Mouse (Mus musculus): ENCODE measurements around the gene Rnf113a2. TPM values are rescaled to one million over a fixed set of nuclear protein-coding genes. Genes with fewer than 3 reads are reported as not detected.

Gene Rnf113a2
- polyA plus RNA-seq, 1 experiment from 2014 or later = 14.4 TPM

GRCm38 (mm10) chr12:84399135-84399534, 17.9 kb upstream of the Rnf113a2 start:
- H3K79me2 ChIP-seq (ENCODE audit: inconsistent target) = no peaks in the 10 kb centered on the region
- H3K27ac ChIP-seq = no peak overlapping the region
- 89% methylated on average over 9 of the region's 9 CpGs for WGBS (ENCODE audit: missing documents)
- no peak overlapping the region for H3K4me3 ChIP-seq (ENCODE audit: inconsistent target)
- H3K36me3 ChIP-seq (ENCODE audit: inconsistent target) = no peaks in the 10 kb centered on the region

- no peak overlapping the region for H3K4me3 ChIP-seq (ENCODE audit: inconsistent target)
- H3K27ac ChIP-seq = no peak overlapping the region
- H3K36me3 ChIP-seq (ENCODE audit: inconsistent target) = no peaks in the 10 kb centered on the region
Observed at GRCm38 (mm10) chr12:84399663-84400062, 17.3 kb upstream of the Rnf113a2 start.

DNA sequence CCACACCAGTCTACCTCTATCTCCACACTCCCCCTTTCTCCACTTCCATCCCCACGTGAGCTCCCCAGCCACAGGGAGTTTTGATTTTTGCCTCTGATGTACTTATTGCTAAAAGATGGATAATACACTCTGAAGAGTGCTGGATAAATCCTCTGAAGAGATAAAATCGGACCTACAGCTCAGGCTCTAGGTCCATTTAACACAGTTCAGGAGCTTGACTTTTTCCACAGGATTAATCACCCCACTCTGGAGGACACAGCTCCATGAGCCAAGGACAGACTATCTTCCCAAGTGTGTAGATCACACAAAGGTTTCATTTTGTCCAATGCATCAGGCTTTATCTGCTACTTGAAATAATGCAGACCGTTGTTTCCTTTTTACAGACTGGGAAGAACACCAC, 16.9 kb upstream of the Rnf113a2 start:
- WGBS (ENCODE audit: missing documents) = 100% methylated on average over 3 of the region's 3 CpGs
- H3K27ac ChIP-seq = no peak overlapping the region
- no peak overlapping the region for H3K4me3 ChIP-seq (ENCODE audit: inconsistent target)
- no peaks in the 10 kb centered on the region for H3K36me3 ChIP-seq (ENCODE audit: inconsistent target)
- no peaks in the 10 kb centered on the region for H3K79me2 ChIP-seq (ENCODE audit: inconsistent target)

More at GRCm38 (mm10) chr12:84399663-84400062, 17.3 kb upstream of the Rnf113a2 start:
- WGBS (ENCODE audit: missing documents) = 87% methylated on average over 9 of the region's 9 CpGs
- no peaks in the 10 kb centered on the region for H3K79me2 ChIP-seq (ENCODE audit: inconsistent target)

DNA sequence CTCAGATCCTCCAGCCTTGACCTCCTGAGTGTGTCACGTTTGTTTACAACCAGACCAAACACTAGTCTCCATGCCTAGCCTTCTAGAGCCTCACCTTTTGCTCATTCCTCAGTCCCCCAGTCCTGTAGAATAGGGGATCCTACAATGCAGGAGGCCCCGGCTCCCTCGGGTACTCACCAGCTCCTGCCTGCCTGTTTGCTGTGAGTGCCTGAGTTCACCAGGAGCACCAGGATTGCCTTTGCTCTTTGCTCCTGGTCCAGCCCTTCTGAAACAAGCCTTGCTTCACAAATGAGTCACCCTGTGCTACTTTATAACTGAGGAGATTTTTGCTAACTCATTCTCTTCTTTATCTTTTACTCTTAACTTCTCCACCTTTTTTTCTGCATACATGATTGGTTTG, 16.3 kb upstream of the Rnf113a2 start:
- H3K27ac ChIP-seq = no peak overlapping the region
- no peaks in the 10 kb centered on the region for H3K36me3 ChIP-seq (ENCODE audit: inconsistent target)
- H3K79me2 ChIP-seq (ENCODE audit: inconsistent target) = no peaks in the 10 kb centered on the region
- H3K4me3 ChIP-seq (ENCODE audit: inconsistent target) = no peak overlapping the region
- 79% methylated on average over 3 of the region's 3 CpGs for WGBS (ENCODE audit: missing documents)

- Histone ChIP-seq H3K79me2 (ENCODE audit: inconsistent target) (no peaks in the 10 kb centered on the region), H3K27ac (no peak overlapping the region), H3K36me3 (ENCODE audit: inconsistent target) (no peaks in the 10 kb centered on the region), H3K4me3 (ENCODE audit: inconsistent target) (no peak overlapping the region)
- 90% methylated on average over 9 of the region's 9 CpGs for WGBS (ENCODE audit: missing documents)
Observed at GRCm38 (mm10) chr12:84402923-84403322, 14.1 kb upstream of the Rnf113a2 start.

- no peak overlapping the region for H3K4me3 ChIP-seq (ENCODE audit: inconsistent target)
- WGBS (ENCODE audit: missing documents) = 94% methylated on average over 5 of the region's 6 CpGs
- no peaks in the 10 kb centered on the region for H3K36me3 ChIP-seq (ENCODE audit: inconsistent target)
- H3K79me2 ChIP-seq (ENCODE audit: inconsistent target) = no peaks in the 10 kb centered on the region
- no peak overlapping the region for H3K27ac ChIP-seq
Observed at GRCm38 (mm10) chr12:84404541-84404940, 12.5 kb upstream of the Rnf113a2 start.

- Histone ChIP-seq H3K27ac (no peak overlapping the region), H3K79me2 (ENCODE audit: inconsistent target) (no peaks in the 10 kb centered on the region), H3K4me3 (ENCODE audit: inconsistent target) (no peak overlapping the region), H3K36me3 (ENCODE audit: inconsistent target) (no peaks in the 10 kb centered on the region)
- 77% methylated on average over 4 of the region's 4 CpGs for WGBS (ENCODE audit: missing documents)
Observed at GRCm38 (mm10) chr12:84407259-84407658, 9.7 kb upstream of the Rnf113a2 start.

DNA sequence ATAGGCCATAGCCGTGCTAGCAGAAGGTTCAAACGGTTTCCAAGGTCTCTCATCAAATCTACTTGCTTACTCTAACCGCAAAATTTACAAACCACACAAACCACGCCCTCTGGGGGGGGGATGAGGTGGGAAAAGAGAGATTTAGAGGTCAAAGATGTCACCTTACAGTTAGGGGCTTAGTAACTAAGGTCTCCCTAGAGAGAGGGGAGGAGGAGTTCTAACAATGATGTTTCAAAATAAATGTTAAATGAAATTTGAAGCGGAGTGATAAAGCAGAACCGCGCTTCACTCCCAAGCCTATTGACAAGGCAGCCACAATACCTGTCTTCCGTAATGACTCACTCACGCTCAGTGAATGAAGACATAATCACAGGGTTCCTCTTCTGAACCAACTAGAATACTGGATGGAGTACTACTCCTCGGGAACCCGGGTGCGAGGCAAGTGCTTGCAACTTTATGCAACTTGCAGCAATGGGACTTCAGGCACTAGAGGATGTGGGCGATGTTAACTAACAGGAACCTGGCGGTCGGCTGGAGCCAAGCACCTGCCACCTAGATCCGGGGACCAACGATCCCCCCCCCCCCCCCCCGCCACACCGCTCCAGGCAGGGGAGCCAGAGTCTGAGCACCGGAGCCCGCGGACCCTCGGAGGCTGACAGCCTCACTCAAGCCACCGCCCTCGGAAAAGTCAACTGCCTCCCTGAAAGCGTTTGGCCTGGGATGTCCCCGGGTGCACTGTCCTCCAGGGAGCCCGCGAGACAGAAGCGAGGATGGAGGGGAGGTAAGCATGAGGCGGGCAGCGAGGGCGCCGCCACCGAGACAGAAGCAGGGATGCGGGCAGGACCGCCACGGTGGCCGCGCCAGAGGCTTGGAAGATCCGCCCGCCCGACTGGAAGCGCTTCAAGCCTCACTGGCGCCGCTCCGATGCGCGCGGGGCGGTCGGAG, 8.8 kb upstream of the Rnf113a2 start:
- Histone ChIP-seq H3K79me2 (ENCODE audit: inconsistent target) (no peaks in the 10 kb centered on the region), H3K36me3 (ENCODE audit: inconsistent target) (no peaks in the 10 kb centered on the region), H3K27ac (no peak overlapping the region), H3K4me3 (ENCODE audit: inconsistent target) (peak overlapping the region; percentile 39)
- 2% methylated on average over 49 of the region's 52 CpGs for WGBS (ENCODE audit: missing documents)

DNA sequence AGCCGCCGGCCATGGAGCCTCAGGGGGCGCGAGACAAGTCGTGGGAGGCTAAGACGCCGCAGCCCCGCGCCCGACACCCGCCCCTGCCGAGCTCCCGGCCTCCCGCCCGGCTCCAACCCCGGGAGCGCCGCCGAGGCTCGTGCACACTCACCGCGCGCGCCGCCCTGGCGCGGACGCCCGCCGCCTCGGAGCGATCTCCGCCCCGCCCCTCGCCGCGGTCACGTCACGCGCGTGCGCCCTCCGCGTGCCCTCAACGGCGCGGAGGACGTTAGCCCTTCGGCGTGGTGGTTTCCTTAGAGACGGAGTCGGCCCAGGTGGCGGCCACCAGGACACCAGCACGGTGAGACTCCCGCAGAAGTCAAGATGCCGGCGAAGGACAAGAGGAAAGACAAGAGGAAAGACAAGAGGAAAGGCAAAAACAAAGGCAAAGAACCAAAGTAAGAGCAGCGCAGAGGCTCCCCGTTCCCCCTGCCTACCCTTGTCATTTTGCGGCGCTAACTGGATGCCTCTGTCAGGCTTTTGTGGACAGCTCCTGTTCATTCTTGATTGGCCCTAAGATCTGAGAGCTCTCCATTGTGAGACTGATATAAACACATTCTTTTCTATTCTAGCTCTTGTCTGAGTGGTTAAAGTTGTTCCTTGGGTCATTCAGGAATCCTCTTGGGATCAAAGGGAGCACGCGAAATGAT, 8.0 kb upstream of the Rnf113a2 start, which contains the start of the genes Entpd5 and Bbof1:
TSS of gene Entpd5 (minus strand) at position 211 of the 689 bp plus-strand sequence.
TSS of gene Bbof1 (plus strand) at position 253 of the 689 bp plus-strand sequence.
- no peak within 1 kb of the TSS for H3K27ac ChIP-seq
- no peaks in the 10 kb centered on the region for H3K79me2 ChIP-seq (ENCODE audit: inconsistent target)
- peak within 1 kb of the TSS; percentile 39 for H3K4me3 ChIP-seq (ENCODE audit: inconsistent target)
- 7% methylated on average over 21 of the region's 63 CpGs for WGBS (ENCODE audit: missing documents)
- H3K36me3 ChIP-seq (ENCODE audit: inconsistent target) = no peaks in the 10 kb centered on the region

DNA sequence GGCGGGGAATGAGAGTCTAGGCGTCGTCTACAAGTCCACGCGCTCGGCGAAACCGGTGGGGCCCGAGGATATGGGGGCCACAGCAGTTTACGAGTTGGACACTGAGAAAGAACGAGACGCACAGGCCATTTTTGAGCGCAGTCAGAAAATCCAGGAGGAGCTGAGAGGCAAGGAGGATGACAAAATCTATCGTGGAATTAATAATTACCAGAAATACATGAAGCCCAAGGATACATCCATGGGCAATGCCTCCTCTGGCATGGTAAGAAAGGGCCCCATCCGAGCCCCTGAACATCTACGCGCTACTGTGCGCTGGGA, 568 bp downstream of the Rnf113a2 start:
- peak overlapping the region; percentile 50 for H3K27ac ChIP-seq
- no peaks in the 10 kb centered on the region for H3K36me3 ChIP-seq (ENCODE audit: inconsistent target)
- peak overlapping the region; percentile 57 for H3K4me3 ChIP-seq (ENCODE audit: inconsistent target)
- WGBS (ENCODE audit: missing documents) = 50% methylated on average over 18 of the region's 18 CpGs
- peaks cover 4% of the 10 kb centered on the region; the same call in 1 of the 2 replicates for H3K79me2 ChIP-seq (ENCODE audit: inconsistent target)

GRCm38 (mm10) chr12:84423990-84424389, 7.0 kb downstream of the Rnf113a2 start:
- H3K27ac ChIP-seq = no peak overlapping the region
- no peaks in the 10 kb centered on the region for H3K79me2 ChIP-seq (ENCODE audit: inconsistent target)
- WGBS (ENCODE audit: missing documents) = 88% methylated on average over 2 of the region's 3 CpGs
- no peak overlapping the region for H3K4me3 ChIP-seq (ENCODE audit: inconsistent target)
- H3K36me3 ChIP-seq (ENCODE audit: inconsistent target) = no peaks in the 10 kb centered on the region

DNA sequence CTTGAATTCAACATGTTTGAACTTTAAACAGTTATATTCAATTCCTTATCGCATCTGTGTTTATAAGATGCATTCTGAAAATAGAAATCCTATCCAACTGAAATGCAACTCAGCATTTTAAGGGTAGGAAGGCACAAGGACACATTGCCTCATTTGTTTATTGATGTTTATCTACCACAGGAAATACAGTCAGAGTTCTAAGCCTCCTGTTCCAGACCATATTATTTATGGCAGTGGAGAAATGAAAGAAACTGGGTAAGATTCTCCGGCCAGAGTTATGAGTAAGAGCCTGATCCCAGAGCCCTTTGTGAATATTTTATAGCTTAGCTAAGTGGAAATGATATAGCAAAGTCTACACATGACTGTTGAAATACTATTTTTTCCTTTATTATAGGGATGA, 12.8 kb downstream of the Rnf113a2 start:
- H3K27ac ChIP-seq = no peak overlapping the region
- H3K79me2 ChIP-seq (ENCODE audit: inconsistent target) = no peaks in the 10 kb centered on the region
- 95% methylated on average over 2 of the region's 2 CpGs for WGBS (ENCODE audit: missing documents)
- no peak overlapping the region for H3K4me3 ChIP-seq (ENCODE audit: inconsistent target)
- no peaks in the 10 kb centered on the region for H3K36me3 ChIP-seq (ENCODE audit: inconsistent target)

DNA sequence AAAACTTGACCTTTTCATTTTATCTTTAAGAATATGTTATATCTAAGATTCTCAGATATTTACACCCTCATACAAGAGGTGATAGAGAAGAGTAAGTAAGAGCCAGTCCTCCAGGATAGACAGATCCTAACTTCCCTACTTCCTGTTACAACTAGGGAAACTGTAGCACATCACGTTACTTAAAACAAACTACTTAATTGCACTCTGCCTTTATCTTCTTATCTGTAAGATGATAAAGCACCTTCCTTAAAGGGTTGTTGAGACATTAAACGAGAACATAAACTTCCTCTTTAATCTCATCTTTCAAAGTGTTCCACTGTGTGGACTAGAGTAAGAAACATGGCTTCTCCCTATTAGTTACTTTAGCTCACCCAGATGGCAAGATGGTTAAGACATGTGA, 21.7 kb downstream of the Rnf113a2 start:
- Histone ChIP-seq H3K36me3 (ENCODE audit: inconsistent target) (no peaks in the 10 kb centered on the region), H3K79me2 (ENCODE audit: inconsistent target) (no peaks in the 10 kb centered on the region), H3K27ac (no peak overlapping the region), H3K4me3 (ENCODE audit: inconsistent target) (no peak overlapping the region)
- 82% methylated on average over 2 of the region's 2 CpGs for WGBS (ENCODE audit: missing documents)

DNA sequence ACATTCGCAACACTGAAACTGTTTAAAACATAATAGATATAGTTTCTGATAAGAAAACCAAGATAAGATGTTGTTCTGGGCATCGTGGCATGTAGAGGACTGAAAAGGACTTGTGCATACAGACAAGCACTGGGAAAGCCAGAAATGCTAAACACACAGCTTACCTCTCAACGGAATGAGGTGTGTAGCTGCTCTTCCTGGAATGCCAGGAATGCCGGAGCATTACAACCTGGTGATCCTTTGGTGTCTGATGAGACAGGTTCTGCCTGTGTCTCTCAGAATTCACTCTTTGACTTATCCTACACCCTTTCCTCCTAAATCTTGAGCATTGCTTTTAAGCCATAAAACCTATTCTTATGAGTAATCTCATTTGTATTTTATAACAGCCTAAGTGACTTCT, 25.5 kb downstream of the Rnf113a2 start:
- Histone ChIP-seq H3K4me3 (ENCODE audit: inconsistent target) (no peak overlapping the region), H3K27ac (no peak overlapping the region), H3K36me3 (ENCODE audit: inconsistent target) (no peaks in the 10 kb centered on the region)

GRCm38 (mm10) chr12:84447386-84447785, 30.4 kb downstream of the Rnf113a2 start:
- 89% methylated on average over 1 of the region's 1 CpGs for WGBS (ENCODE audit: missing documents)
- H3K36me3 ChIP-seq (ENCODE audit: inconsistent target) = no peaks in the 10 kb centered on the region
- no peak overlapping the region for H3K27ac ChIP-seq
- peaks cover 7% of the 10 kb centered on the region for H3K79me2 ChIP-seq (ENCODE audit: inconsistent target)
- no peak overlapping the region for H3K4me3 ChIP-seq (ENCODE audit: inconsistent target)

More for the DNA sequence above, 25.5 kb downstream of the Rnf113a2 start:
- H3K79me2 ChIP-seq (ENCODE audit: inconsistent target) = no peaks in the 10 kb centered on the region
- 91% methylated on average over 3 of the region's 4 CpGs for WGBS (ENCODE audit: missing documents)

Measured in macrophage (primary cell).